Mouse (Mus musculus): Measurements from ENCODE around the gene Bcl11b. TPM values are rescaled to one million over a fixed set of nuclear protein-coding genes. Genes with fewer than 3 reads are reported as not detected.

Bcl11b gene
- total and polyA plus RNA-seq, 3 experiments: 0.77 to 1.3 (median 1.1) TPM

- DNase-seq: no peak
- Histone ChIP-seq H3K36me3 (ENCODE audit: control insufficient read depth, insufficient read depth, low read length) (no peaks in the 10 kb centered on the region), H3K27ac (no peak overlapping the region), H3K27me3 (ENCODE audit: control insufficient read depth, insufficient read depth, low read length) (no peaks in the 10 kb centered on the region), H3K79me2 (replicated peaks; ENCODE audit: control insufficient read depth, insufficient read depth, low read length) (no peaks in the 10 kb centered on the region), H3K9ac (ENCODE audit: low read depth, low read length) (no peak overlapping the region), H3K4me1 (ENCODE audit: control insufficient read depth, insufficient read depth, low read length) (no peaks in the 10 kb centered on the region), H3K4me3 (no peak overlapping the region)
- TF ChIP-seq EP300 (IDR thresholded peaks at IDR 0.05; ENCODE audit: insufficient read depth, low read depth, low read length): no peak
- no peak for TF ChIP-seq CTCF (IDR thresholded peaks at IDR 0.05)
- TF ChIP-seq POLR2A (IDR thresholded peaks at IDR 0.05; ENCODE audit: insufficient read depth, low read depth, low read length): no peak
- WGBS: 77% methylated on average over 3 of the region's 3 CpGs
- intact Hi-C loops (cut with DNase I): no loop called here
Measured at GRCm38 (mm10) chr12:107968331-107968730, 35.1 kb downstream of the Bcl11b start.

GRCm38 (mm10) chr12:107967026-107967425 lies 36.4 kb downstream of the Bcl11b start:
- TF ChIP-seq CTCF (IDR thresholded peaks at IDR 0.05): no peak
- TF ChIP-seq EP300 (IDR thresholded peaks at IDR 0.05; ENCODE audit: insufficient read depth, low read depth, low read length): no peak
- TF ChIP-seq POLR2A (IDR thresholded peaks at IDR 0.05; ENCODE audit: insufficient read depth, low read depth, low read length): no peak
- DNase-seq: no peak
- Histone ChIP-seq H3K4me3 (no peak overlapping the region), H3K79me2 (replicated peaks; ENCODE audit: control insufficient read depth, insufficient read depth, low read length) (no peaks in the 10 kb centered on the region), H3K9ac (ENCODE audit: low read depth, low read length) (no peak overlapping the region), H3K36me3 (ENCODE audit: control insufficient read depth, insufficient read depth, low read length) (no peaks in the 10 kb centered on the region), H3K4me1 (ENCODE audit: control insufficient read depth, insufficient read depth, low read length) (no peaks in the 10 kb centered on the region), H3K27me3 (ENCODE audit: control insufficient read depth, insufficient read depth, low read length) (no peaks in the 10 kb centered on the region), H3K27ac (no peak overlapping the region)
- intact Hi-C loops (cut with DNase I): no loop called here
- WGBS: 86% methylated on average over 7 of the region's 7 CpGs

DNA sequence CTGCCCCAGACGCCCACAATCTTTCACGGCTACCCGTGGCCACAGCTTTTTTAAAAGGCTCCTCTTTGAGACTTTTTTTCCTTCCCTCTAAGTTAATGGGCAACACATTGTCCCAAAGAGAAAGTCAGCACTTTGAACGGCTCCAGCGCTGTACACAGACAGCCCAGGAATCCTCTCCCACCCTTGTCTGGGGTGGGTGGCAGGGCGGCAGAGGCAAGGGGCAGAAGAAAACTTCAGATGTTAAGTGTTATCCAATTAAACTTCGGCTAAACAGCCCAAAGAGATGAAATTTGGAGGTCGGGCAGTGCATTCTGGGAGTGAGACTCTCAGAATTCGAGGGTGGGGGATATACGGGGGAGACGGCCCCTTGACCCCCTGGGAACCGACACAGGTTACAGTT lies 38.3 kb downstream of the Bcl11b start:
- H3K36me3 ChIP-seq (ENCODE audit: control insufficient read depth, insufficient read depth, low read length): no peaks in the 10 kb centered on the region
- TF ChIP-seq POLR2A (IDR thresholded peaks at IDR 0.05; ENCODE audit: insufficient read depth, low read depth, low read length) (no peak), EP300 (IDR thresholded peaks at IDR 0.05; ENCODE audit: insufficient read depth, low read depth, low read length) (no peak), CTCF (IDR thresholded peaks at IDR 0.05) (no peak)
- 92% methylated on average over 12 of the region's 12 CpGs for WGBS
- intact Hi-C loops (cut with DNase I): no loop called here
- DNase-seq: no peak
- no peaks in the 10 kb centered on the region for H3K79me2 ChIP-seq (replicated peaks; ENCODE audit: control insufficient read depth, insufficient read depth, low read length)
- H3K9ac ChIP-seq (ENCODE audit: low read depth, low read length): no peak overlapping the region
- no peak overlapping the region for H3K27ac ChIP-seq
- no peaks in the 10 kb centered on the region for H3K4me1 ChIP-seq (ENCODE audit: control insufficient read depth, insufficient read depth, low read length)
- no peaks in the 10 kb centered on the region for H3K27me3 ChIP-seq (ENCODE audit: control insufficient read depth, insufficient read depth, low read length)
- no peak overlapping the region for H3K4me3 ChIP-seq

DNA sequence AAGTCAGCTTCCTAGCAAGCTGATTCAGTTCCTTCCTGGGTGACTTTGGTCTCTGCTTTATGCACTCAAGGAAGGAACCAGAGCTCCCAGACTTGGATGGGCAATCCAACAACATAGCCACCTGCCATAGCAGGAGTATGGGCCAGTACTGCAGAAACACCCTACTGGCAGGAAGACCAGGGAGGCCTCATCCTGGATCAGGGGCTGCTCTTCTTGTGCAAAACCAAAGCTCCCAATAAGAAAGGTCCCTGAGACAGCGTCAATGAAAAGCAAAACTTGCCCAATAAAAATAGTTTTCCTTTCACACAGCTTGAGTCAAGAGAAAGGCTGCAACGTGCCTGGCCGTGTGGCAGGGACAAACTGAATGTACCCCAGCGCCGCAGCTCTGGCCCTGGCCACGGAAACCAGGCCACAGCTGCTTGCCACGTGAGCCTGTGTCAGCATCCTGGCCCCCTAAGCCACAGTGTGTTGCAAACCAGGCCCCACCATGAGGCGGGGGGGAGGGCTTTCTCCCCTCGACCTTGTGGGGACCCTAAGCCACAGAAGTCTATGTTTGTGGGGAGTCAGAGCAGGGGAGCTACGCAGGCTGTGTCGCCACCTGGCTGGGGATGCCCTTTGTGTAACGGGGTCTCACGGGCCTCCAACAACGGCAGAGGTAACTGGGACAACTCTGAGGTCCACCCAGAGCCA lies 38.9 kb downstream of the Bcl11b start:
- Histone ChIP-seq H3K4me3 (no peak overlapping the region), H3K79me2 (replicated peaks; ENCODE audit: control insufficient read depth, insufficient read depth, low read length) (no peaks in the 10 kb centered on the region), H3K9ac (ENCODE audit: low read depth, low read length) (no peak overlapping the region), H3K27ac (no peak overlapping the region), H3K36me3 (ENCODE audit: control insufficient read depth, insufficient read depth, low read length) (no peaks in the 10 kb centered on the region), H3K4me1 (ENCODE audit: control insufficient read depth, insufficient read depth, low read length) (no peaks in the 10 kb centered on the region), H3K27me3 (ENCODE audit: control insufficient read depth, insufficient read depth, low read length) (no peaks in the 10 kb centered on the region)
- no peak for TF ChIP-seq CTCF (IDR thresholded peaks at IDR 0.05)
- no peak for TF ChIP-seq POLR2A (IDR thresholded peaks at IDR 0.05; ENCODE audit: insufficient read depth, low read depth, low read length)
- TF ChIP-seq EP300 (IDR thresholded peaks at IDR 0.05; ENCODE audit: insufficient read depth, low read depth, low read length): no peak
- 86% methylated on average over 14 of the region's 14 CpGs for WGBS
- no peak for DNase-seq
- intact Hi-C loops (cut with DNase I): no loop called here

- intact Hi-C loops (cut with DNase I): no loop called here
- no peak for DNase-seq
- Histone ChIP-seq H3K27ac (no peak overlapping the region), H3K27me3 (ENCODE audit: control insufficient read depth, insufficient read depth, low read length) (no peaks in the 10 kb centered on the region), H3K4me1 (ENCODE audit: control insufficient read depth, insufficient read depth, low read length) (no peaks in the 10 kb centered on the region), H3K9ac (ENCODE audit: low read depth, low read length) (no peak overlapping the region), H3K36me3 (ENCODE audit: control insufficient read depth, insufficient read depth, low read length) (no peaks in the 10 kb centered on the region), H3K79me2 (replicated peaks; ENCODE audit: control insufficient read depth, insufficient read depth, low read length) (no peaks in the 10 kb centered on the region), H3K4me3 (no peak overlapping the region)
- WGBS: 29% methylated on average over 7 of the region's 7 CpGs
- TF ChIP-seq CTCF (IDR thresholded peaks at IDR 0.05): no peak
- TF ChIP-seq POLR2A (IDR thresholded peaks at IDR 0.05; ENCODE audit: insufficient read depth, low read depth, low read length): no peak
- TF ChIP-seq EP300 (IDR thresholded peaks at IDR 0.05; ENCODE audit: insufficient read depth, low read depth, low read length): no peak
Measured at GRCm38 (mm10) chr12:107962852-107963251, 40.5 kb downstream of the Bcl11b start.

GRCm38 (mm10) chr12:107961843-107962242 lies 41.6 kb downstream of the Bcl11b start:
- H3K27ac ChIP-seq: no peak overlapping the region
- no peak for DNase-seq
- no peaks in the 10 kb centered on the region for H3K36me3 ChIP-seq (ENCODE audit: control insufficient read depth, insufficient read depth, low read length)
- H3K27me3 ChIP-seq (ENCODE audit: control insufficient read depth, insufficient read depth, low read length): no peaks in the 10 kb centered on the region
- 79% methylated on average over 15 of the region's 15 CpGs for WGBS
- no peak overlapping the region for H3K4me3 ChIP-seq
- no peaks in the 10 kb centered on the region for H3K79me2 ChIP-seq (replicated peaks; ENCODE audit: control insufficient read depth, insufficient read depth, low read length)
- intact Hi-C loops (cut with DNase I): no loop called here
- TF ChIP-seq EP300 (IDR thresholded peaks at IDR 0.05; ENCODE audit: insufficient read depth, low read depth, low read length) (no peak), POLR2A (IDR thresholded peaks at IDR 0.05; ENCODE audit: insufficient read depth, low read depth, low read length) (no peak), CTCF (IDR thresholded peaks at IDR 0.05) (no peak)
- H3K4me1 ChIP-seq (ENCODE audit: control insufficient read depth, insufficient read depth, low read length): no peaks in the 10 kb centered on the region
- H3K9ac ChIP-seq (ENCODE audit: low read depth, low read length): no peak overlapping the region
